Mouse (Mus musculus): Measurements from ENCODE around the gene B3galt6.

B3galt6 gene

DNA sequence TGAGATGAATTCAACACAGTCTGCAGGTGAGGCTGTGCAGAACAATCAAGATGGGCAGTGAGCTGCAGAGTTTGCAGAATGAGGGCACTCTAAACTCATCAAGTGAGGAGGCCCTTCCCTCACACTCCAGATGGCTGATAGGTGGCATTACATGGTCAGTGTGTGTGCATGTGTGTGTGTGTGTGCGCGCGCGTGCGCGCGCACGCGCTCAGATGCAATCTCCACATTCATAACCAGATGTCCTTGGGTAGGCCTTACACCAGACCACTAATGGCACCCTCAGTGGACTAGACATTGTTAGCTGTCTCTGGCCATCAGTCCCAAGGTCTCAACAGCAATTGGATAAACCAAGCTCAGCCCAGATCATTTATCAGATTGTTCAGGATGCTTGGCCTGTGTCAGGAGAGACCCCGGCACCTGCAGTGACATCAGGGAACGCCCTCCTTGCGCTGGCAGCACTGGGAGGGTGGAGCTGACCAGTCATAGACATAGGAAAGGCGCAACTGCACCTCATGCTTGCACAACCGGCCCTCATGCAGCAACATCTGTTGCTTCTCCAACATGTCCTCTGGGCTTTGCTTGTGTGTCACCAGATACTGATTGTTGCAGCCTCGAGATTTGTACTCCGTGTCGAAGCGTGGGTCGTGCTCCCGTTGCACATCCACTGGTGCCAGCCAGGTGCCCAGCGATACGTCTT lies 1.1 kb downstream of the B3galt6 start:
- DNase-seq (ENCODE audit: low spot score) = no peak

DNA sequence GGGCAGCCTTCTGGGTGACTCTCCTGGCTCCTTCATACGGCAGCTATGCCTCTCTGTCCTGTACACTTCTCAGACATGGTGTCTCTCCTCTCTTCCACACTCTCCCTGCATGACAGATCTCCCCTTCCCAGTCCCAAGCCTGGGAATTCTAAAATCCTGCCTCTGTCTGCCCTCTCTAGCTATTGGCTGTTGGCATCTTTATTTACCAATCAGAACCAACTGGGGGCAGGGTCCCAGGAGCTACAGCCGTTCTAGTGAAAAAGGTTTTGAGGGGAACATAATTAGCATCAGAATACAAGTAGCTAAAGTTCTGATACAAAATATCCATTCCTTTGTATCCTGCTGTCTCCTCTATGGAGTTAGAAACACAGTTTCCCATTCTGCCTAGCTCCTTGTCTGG lies 8.7 kb downstream of the B3galt6 start:
- no peak for DNase-seq (ENCODE audit: low spot score)

DNA sequence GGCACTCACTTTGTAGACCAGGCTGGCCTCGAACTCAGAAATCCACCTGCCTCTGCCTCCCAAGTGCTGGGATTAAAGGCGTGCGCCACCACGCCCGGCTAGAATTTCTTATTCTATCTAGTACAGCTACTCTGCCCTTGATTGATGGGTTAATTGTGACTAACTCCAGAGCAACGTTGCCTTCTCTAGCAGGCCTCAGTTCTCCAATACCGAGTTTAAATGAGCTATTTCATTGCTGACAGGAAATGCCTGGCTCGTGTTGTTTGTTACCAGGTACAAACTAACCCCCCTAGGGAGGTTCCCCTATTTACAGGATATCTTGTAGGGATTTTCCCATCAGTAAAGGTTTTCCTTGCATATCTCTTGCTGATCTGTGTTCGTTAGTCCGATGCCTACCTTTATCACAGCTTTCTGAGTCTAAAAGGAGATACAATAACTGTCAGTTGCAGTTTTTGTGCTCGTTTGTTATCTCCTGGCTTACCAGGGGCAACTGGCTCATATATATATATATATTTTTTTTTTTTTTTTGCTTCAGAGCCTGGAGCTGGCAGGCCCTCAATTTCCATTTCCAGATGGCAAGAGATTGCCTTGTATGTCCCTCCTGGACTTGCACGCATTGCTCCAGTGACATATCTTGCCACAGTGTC lies 10.9 kb downstream of the B3galt6 start:
- DNase-seq (ENCODE audit: low spot score) = no peak

DNA sequence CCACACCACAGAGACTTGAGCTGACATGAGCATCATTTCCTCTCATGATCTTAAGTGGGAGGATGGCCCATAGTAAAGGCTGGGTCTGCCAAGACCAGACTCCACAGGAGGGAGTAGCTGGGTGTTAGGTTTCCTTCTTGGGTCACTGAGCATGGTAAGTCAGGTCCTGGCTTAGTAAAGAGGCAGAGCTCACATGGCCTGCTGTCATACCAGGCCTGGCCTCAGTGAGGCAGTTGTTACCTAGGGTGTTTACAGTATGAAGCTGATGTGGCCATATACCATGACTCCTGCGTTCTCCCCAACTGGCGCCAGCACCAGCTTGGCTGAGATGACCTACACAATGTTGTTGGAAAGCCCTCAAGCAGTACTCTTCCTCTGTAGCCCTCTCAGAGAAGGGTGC lies 19.2 kb downstream of the B3galt6 start:
- DNase-seq (ENCODE audit: low spot score) = no peak

DNA sequence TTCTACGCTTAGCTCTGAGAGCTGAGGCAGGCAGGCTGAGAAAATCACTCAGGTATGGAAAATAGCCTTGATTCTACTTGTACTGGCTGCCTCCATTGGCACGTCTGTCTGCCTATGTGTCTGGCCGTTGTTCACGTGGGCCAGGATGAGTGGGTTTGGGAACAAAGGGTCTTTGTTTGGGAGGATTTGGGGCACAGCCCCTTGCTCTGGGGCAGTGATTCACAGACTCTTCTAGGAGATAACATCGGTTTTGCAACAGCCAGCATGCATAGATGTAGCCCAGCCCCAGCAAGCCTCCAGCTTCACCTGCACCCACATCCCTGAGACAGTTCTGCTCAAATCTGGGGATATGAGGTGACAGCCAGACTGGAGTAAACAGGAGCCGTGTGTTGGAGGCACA lies 19.8 kb downstream of the B3galt6 start:
- no peak for DNase-seq (ENCODE audit: low spot score)

DNA sequence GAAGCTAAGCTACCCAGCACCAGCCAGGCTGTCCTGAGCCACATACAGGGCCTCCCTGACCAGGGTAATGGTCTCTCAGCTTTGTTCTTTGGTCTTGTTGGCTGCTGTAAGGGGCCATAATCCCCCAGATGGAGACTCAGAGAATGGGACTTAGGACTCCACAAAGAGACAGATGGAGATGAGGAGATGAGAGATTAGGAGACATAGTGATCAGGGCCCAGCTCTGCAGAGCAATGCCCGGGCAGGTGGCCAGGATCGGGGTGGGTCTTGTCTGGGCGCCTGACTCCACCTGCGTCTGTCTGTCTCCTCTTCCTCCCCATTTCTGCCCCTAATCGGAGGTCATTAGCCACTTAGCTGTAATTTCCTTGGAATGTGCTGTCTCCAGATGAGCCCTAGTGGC lies 22.2 kb downstream of the B3galt6 start:
- no peak for DNase-seq (ENCODE audit: low spot score)

DNA sequence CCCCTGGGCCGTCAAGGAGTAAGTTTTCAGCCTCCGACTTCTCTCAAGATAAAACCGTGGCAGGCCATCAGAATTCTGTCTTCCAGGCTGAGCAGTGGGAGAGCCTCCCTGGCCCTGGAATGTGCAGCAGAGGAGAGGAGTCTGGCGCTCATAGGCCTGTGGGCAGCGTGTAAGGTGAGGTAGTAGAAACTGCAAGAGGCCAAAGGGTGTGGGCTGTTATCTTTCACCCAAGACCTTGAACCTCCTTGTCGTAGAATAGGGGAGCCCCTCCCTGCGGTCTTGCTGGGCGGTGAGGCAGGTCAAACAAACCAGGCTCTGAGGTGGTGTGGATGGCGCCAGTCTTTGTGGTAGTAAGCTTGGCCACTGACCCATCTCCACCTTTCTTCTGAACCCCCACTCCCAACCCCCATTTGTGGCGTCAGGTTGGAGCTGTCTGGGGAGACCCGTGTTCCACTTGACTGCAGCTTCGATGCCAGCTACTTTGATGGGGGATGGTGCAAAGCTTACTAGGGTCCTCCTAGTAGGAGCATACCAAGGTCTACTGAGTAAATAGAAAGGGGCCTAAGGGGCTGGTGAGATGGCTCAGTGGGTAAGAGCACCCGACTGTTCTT lies 23.3 kb downstream of the B3galt6 start:
- DNase-seq (ENCODE audit: low spot score) = no peak

DNA sequence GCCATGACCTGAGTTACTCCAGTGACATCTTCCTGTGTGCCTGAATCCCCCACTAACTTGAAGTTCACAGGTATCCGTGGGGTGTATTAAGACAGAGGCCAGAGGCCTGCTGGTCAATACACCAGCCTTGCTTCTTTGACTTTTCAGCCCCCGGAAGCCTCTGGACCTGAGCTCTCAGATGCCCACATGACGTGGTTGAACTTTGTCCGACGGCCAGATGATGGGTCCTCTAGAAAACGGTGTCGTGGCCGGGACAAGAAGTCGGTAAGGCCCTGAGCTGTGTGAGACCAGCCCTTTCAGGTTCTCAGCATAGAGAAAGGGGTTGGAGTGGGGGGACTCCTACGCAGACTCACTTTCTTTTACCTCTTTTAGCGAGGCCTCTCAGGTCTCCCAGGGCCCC lies 28.1 kb downstream of the B3galt6 start:
- DNase-seq (ENCODE audit: low spot score) = no peak

DNA sequence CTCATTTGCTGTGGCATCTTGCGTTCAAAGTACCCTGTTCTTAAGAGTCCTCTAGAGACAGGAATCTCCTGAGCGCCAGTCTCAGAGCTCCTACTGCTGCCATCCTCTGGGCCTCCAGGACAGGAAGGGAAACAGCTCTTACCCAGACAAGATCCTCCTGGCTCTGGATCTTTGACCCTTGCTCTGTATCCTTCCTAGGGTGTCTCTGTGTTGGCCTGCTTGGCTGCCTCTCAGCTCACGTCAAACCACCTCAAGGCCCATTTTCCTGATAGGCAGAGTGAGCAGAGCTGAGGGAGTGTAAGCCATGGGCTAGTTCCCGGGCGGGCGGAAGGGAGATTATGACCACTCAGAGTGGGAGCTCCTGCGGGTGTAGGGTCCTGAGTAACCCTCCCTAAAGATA lies 29.3 kb downstream of the B3galt6 start:
- no peak for DNase-seq (ENCODE audit: low spot score)

DNA sequence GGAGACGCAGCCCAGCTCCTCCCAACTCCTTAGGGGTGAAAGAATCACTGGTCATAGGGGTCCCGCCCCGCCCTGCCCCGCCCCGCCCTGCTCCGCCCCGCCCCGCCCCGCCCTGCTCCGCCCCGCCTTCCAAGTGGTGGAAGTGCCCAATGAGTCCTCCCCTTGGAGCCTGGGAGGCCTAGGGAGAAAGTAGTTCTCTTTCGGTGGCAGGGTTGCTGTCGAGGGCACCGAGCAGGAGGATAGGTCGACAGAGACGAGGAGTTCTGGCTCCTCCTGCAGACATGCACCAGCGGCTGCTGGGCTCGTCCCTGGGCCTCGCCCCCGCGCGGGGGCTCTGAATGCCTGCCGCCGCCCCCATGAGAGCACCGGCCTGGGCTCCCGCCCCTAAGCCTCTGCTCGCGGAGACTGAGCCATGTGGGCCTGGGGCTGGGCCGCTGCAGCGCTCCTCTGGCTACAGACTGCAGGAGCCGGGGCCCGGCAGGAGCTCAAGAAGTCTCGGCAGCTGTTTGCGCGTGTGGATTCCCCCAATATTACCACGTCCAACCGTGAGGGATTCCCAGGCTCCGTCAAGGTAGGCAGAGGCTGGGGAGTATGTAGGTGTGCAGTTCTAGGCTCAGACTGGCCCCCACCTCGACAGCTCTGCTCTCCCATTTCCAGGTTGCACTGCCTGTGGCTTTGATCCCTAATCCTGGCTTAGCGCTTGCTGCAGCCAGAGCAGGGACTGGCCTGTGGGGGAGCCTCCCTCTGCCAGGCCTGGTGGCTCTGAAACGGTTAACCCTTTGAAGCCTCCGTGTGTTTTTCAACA lies 30.1 kb downstream of the B3galt6 start, which contains the start of gene C1qtnf12:
TSS of gene C1qtnf12 (plus strand) at position 152 of the 805 bp plus-strand sequence.
- DNase-seq (ENCODE audit: low spot score) = no peak

DNA sequence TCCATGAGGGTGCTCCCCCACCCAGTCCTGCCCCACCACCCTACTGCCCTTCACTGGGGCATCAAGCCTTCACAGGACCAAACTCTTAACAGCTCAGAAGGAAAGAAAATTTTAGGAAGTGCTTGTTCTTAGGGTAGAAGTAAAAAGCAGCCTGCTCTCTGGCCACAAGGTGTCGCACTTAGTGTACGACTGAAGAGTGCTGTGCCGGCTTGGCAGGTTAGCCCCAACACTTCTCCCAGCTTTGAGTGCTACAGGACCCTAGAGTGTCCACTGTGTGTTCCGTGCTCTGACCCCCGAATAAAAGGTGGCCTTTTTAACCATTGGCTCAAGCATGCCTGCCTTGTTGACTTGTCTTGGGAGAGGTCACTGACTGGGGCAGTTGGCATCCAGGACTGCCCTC lies 33.2 kb downstream of the B3galt6 start:
- DNase-seq (ENCODE audit: low spot score) = peak; percentile 75

DNA sequence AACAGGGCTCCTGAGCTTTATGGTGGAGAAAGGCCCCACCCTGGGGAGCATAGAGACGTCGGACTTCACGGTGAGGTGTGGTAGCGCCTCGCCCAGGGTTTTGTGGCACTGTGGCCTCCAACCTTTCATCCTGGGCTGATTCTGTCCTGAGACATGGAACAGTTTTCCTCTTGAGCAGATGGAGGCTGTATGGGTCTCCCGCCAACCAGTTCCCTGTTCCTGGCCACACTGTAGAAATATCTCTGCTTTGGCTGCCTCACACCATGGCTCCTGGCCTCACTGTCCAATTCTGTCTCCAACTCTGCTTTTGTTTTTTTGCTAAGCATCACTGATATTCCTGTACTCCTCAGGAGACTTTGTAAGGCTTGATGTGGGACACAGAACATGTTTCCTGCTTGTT lies 37.0 kb downstream of the B3galt6 start:
- DNase-seq (ENCODE audit: low spot score) = no peak

DNA sequence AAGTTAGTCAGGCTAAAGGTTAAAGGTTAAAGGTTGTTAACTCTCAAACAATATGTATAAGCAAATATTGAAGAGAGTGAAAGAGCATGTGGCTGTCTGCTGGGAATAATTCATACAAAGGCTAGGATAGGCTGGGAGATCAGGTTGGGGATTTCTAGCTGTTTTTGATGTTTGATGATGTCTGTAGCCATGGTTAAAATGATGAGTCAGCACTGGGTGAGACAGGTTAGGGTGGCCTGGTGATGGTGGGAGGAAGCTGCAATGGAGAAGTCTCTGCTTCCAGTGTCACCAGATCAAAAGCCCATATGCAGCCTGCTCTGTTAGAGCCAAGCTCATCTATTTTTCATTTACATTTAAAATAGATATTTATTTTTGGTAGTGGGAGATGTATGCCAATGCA lies 45.4 kb downstream of the B3galt6 start:
- DNase-seq (ENCODE audit: low spot score) = no peak

DNA sequence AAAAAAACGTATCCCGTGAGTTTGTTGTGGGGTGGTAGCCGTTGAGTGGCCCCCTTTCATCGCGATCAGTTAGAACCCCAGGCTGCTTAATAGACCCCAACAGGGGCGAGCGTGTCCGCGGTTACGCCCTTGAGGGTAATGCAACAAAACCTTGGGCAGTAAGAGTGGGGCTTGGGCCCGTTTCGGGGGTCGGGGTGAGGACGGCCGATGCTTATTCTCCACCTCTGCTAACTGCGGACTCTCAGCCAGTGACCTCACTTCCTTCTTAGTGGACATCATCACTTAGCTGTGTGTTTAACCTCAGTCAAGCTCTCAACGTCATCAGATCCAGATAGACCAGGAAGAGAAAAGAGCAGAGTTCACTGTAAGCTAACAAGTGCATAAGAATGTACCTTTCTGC lies 48.2 kb downstream of the B3galt6 start:
- peak; percentile 14 for DNase-seq (ENCODE audit: low spot score)

DNA sequence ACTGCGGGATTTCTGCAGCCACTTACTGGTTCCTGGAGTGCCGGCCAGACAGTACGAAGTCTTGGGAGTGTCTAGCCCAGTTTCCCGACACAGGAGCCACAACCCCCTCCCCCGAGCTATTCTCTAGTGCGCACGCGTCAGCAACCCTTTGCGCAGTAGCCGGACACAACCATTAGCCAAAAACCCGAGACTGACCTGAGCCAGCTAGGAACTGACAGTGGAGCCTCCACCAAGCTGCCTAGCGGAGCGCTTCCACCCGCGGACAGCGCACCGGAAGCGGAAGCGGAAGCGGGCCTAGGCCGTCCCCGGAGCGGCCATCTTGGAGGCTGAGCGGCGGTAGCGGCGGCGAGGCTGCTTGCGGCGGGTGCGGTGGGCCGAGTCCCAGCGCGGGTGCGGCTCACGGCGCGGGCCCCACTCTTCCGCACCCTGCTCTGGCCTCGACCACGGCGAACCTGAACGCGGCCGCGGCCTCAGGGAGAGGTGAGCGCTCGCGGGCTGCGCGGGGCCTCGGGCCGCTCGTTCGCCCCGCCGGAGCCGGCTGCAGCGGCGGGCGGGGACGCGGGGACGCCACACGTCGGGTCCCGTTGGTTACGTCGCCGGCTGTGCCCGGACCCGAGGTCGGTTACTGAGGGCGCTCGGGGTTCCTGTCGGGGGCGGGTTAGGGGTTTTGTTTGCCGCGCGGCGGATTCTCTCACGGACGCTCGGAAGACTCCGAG lies 48.8 kb downstream of the B3galt6 start, which contains the start of gene Ube2j2:
TSS of gene Ube2j2 (plus strand) at position 298 of the 716 bp plus-strand sequence.
- peak; percentile 91 for DNase-seq (ENCODE audit: low spot score)

DNA sequence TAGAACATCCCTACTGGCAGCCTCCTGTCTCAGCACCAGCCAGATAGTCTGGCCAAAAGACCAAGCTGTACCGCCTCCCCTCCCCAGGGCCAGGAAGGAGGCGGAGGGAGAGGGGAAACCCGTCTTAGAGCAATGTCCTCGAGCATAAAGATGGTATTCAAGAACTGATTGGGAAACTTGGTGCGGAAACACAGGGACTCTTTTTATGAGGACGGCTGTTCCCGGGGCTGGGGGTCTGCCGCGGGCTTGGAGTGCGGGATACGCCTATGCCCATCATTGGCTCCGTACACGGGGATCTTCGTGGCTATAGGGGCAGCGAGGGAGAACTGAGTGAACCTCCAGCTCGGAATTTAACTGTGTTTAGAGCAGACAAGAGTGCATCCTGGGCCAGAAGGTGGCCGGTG lies 49.4 kb downstream of the B3galt6 start:
- DNase-seq (ENCODE audit: low spot score) = no peak

Data from T-cell, adult 2 months (primary cell).